Mouse (Mus musculus) heart, postnatal 25 days (tissue): ENCODE data around the gene Dnah8. TPM values are rescaled to one million over a fixed set of nuclear protein-coding genes. Genes with fewer than 3 reads are reported as not detected.

ENCODE experiments used
- DNase-seq: peaks from one replicate; pipeline ENCODE4 v3.0.0; 2022; ENCODE audit warnings: low spot score
- intact Hi-C: fragments of 180-260 bp; cut with DNase I; formaldehyde crosslinking; loops from one replicate; pipeline ENCODE4 v1.15.1; 2025
- total RNA-seq, 2 experiments: library from RNA; stranded (reverse); gene quantifications; 2 replicates each; pipeline ENCODE4 v1.2.3; 2021

The Dnah8 gene
- total RNA-seq, 2 experiments from 2014 or later, result 0.50 to 1.2 TPM

DNA sequence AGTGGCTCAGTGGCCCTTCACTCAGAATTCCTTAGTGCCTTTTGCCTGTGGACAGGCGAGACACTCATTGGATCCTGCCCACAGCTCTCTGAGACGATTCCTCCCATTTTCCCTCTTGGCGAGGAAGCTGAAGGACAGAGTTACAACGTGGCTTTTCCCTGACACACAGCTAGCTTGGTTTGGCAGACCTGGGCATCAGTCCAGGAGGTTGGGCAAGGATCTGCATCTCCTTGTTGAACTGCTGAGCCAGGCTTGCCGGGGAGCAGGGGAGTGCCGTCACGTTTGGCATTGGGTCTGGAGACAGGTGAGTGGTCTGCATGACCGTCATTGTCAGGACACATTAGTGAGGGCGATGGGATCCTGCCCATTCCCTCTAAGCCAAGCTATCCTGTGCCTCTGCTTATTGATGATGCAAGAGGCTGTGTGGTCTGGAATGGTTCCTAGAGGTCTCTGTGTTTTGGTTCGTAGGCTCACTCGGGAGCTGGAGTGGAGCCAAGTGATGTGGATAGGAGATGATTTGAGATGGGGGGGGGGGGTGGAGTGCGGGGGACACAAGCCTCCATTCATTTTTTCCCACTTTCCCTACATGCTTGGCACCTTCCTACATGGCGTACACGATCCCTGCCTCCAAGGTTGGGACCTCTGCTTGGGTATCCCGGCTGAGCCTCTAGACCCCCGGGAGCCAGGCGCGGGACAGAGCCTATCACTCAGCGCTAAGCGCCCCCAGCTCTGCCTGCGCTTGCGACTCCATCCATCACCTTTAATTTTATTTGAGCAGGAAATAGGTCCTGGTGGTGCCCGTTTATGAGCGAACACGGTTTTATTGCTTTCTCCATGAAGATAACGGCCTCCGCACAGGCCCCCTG, 286.9 kb downstream of the Dnah8 start:
- intact Hi-C loops, result no loop called here
- DNase-seq, result no peak

DNA sequence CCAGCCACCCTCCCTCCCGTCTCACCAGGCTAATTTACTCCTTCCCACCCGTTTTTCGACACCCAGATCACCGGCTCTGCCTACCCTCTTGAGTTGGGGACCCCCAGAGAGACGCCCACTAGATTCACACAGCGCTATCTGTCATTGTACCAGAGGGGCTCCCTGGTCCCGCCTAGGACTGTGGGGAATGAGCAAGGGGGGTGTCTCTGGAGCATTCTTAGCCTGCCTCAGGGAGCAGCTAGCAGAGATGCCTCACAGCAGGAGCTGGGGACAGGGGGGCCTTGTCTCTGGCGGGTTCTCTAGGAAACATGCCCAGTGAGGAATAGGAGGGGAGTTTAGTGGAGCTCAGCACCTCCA, 287.6 kb downstream of the Dnah8 start:
- intact Hi-C loops, result no loop called here
- DNase-seq, result no peak

DNA sequence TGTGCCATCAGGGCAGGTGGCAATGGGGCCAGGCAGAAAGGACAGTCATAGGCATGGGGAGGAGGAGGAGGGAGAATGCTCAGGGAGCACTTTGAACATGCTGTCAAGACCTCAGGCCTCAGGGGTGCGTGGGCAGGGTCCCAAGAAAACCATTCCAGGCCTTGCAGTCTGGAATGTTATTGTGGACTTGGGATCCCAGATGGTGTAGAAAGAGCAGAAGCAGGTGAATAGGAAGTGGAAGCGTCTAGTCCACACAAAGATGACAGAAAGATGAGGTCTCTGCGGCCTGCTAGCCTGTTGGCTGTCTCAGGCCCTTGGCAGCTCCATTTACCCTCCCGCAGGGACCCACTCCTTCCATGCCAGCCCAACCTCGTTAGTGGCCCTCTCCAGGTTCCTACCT, 288.4 kb downstream of the Dnah8 start:
- DNase-seq, result no peak
- intact Hi-C loops, result no loop called here

DNA sequence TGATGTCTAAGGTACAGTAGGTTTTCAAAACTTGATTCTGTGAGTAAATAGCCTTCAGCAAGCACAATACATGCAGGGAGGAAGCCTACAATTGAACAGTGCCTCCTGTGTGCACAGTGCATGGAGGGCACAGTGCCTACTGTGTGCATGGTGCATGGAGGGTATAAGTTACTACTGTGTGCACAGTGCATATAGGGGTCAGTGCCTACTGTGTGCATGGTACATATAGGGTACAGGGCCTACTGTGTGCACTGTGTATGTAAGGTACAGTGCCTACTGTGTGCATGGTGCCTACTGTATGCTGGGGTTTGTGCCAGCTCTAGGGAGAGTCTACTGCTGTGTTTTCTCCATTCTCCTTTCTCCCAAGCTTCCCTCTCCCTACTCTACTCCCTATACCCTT, 290.1 kb downstream of the Dnah8 start:
- intact Hi-C loops, result no loop called here
- no peak for DNase-seq

DNA sequence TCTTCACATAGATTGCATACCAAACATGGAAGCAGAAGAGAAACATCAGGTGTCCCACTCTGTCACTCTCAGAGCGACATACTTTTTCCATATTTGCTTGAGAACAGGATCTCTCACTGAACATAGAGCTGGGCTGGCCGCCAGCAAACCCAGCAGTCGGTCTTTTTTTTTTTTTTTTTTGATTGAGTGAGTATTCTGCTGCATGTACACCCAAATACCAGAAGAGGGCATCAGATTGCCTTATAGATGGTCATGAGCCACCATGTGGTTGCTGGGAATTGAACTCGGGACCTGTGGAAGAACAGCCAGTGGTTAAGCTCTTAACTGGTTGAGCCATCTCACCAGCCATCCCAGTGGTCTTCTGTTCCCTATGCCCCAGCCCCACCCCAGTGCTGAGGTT, 299.4 kb downstream of the Dnah8 start:
- DNase-seq, result no peak
- intact Hi-C loops, result no loop called here

Other genes with a start within 250 kb of the Dnah8 start
- gene Btbd9, start 47.9 kb upstream of the Dnah8 start, total RNA-seq, result 10 to 100 TPM; 17.9 to 20.5 TPM
- 100 to 1,000 TPM; 141 to 164 TPM for gene Glo1, start 2.5 kb downstream of the Dnah8 start, total RNA-seq